Mouse (Mus musculus) ES-E14 (cell line): ENCODE measurements around the gene Nmi. TPM values are rescaled to one million over a fixed set of nuclear protein-coding genes. Genes with fewer than 3 reads are reported as not detected.

Experiments used
- DNase-seq: peaks from one replicate; pipeline ENCODE4 v3.0.0-alpha.2; 2013; ENCODE audit warnings: low read depth, low spot score
- H3K27ac ChIP-seq: 2 replicates; pipeline ENCODE4 v1.5.1; 2012; ENCODE audit warnings: low read depth, mild to moderate bottlenecking, low read length, moderate library complexity, mixed read lengths; ENCODE audit not compliant: poor library complexity, insufficient read depth, severe bottlenecking
- H3K36me3 ChIP-seq: 2 replicates; pipeline ENCODE4 v1.6.1; 2012; ENCODE audit warnings: mild to moderate bottlenecking, low read length, moderate library complexity, mixed read lengths; ENCODE audit not compliant: control insufficient read depth, poor library complexity, insufficient read depth, severe bottlenecking
- H3K4me1 ChIP-seq, 2 experiments: fragments of 150-350 bp in 1 of 2; sonication (generic) in 1 of 2; 2 replicates each; pipeline ENCODE4 v1.6.1; 2012; ENCODE audit warnings: low read length in 2 of 2, mild to moderate bottlenecking in 1 of 2, mixed read lengths in 1 of 2; ENCODE audit not compliant: control insufficient read depth in 2 of 2, insufficient read depth in 2 of 2, poor library complexity in 1 of 2
- H3K4me3 ChIP-seq, 2 experiments: fragments of 150-350 bp in 1 of 2; sonication (generic) in 1 of 2; 2 replicates each; pipeline ENCODE4 v1.5.1; 2012; ENCODE audit warnings: low read length in 2 of 2, low read depth in 1 of 2, mild to moderate bottlenecking in 1 of 2, mixed read lengths in 1 of 2; ENCODE audit not compliant: insufficient read depth in 1 of 2, poor library complexity in 1 of 2, severe bottlenecking in 1 of 2
- H3K9ac ChIP-seq: 2 replicates; pipeline ENCODE4 v1.6.1; 2012; ENCODE audit warnings: low read depth, mild to moderate bottlenecking, low read length, mixed read lengths; ENCODE audit not compliant: poor library complexity, insufficient read depth, severe bottlenecking
- H3K9me3 ChIP-seq: fragments of 150-350 bp; sonication (generic); 2 replicates; pipeline ENCODE4 v1.6.1; 2012; ENCODE audit warnings: low read depth, mild to moderate bottlenecking, low read length; ENCODE audit not compliant: control insufficient read depth, insufficient read depth
- CHD2 ChIP-seq: IDR thresholded peaks from 2 replicates; pipeline ENCODE4 v1.6.1; 2014; ENCODE audit warnings: mild to moderate bottlenecking, low read depth, low read length, inconsistent platforms
- HCFC1 ChIP-seq: IDR thresholded peaks from 2 replicates; pipeline ENCODE4 v1.6.1; 2012; ENCODE audit warnings: low read length, inconsistent platforms, borderline replicate concordance; ENCODE audit not compliant: insufficient read depth
- MAFK ChIP-seq: IDR thresholded peaks from 2 replicates; pipeline ENCODE4 v1.6.1; 2014; ENCODE audit warnings: mild to moderate bottlenecking, low read depth, low read length, inconsistent platforms; ENCODE audit not compliant: insufficient read depth
- ZC3H11A ChIP-seq: IDR thresholded peaks from 2 replicates; pipeline ENCODE4 v1.6.1; 2012; ENCODE audit warnings: low read depth, mild to moderate bottlenecking, inconsistent platforms, low read length, borderline replicate concordance
- ZNF384 ChIP-seq: IDR thresholded peaks from 2 replicates; pipeline ENCODE4 v1.6.1; 2012; ENCODE audit warnings: low read depth, low read length, inconsistent platforms
- in situ Hi-C, 2 experiments: fragments of 600-800 bp; cut with MboI; formaldehyde crosslinking; loops; one replicate each; pipeline ENCODE4 v1.15.1; 2025; ENCODE audit warnings: low sequenced_read_pairs in 2 of 2, inconsistent platforms in 1 of 2; ENCODE audit not compliant: unreplicated experiment in 2 of 2
- total RNA-seq: library from RNA; depleted of rRNA; stranded (reverse); fragments of 300-350 nt; gene quantifications from 2 replicates; pipeline ENCODE4 v1.2.3, GENCODE M21; 2012; rRNA removed

The Nmi gene
- total RNA-seq, 1 experiment = 1.7 TPM

DNA sequence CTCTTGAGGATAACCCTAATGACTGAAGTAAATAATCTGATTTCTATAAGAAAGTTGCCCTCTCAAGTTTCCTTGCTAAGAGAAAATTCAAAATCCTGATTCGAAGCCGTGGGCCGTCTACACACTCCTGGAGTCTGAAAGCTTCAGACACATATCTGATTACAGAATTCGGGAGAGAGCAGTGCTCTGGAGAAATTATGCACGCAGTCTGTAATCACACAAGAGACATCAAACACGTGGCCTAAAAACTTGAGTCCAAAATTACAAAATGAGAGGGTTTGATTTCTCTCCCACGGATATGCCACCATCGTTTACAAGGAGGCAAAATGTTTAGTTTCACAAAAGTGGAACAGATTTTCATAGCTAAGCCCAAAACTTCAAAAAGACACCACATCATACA, 67.7 kb downstream of the Nmi start:
- DNase-seq = no peak
- no peak overlapping the region for H3K27ac ChIP-seq
- H3K4me1 ChIP-seq = no peaks in the 10 kb centered on the region
- no peaks in the 10 kb centered on the region for H3K36me3 ChIP-seq
- in situ Hi-C loops = loop anchor here in 1 of 2 experiments (25.0 kb wide), 1 partner anchor 1593 kb away; no protein-coding TSS in a partner anchor
- H3K9me3 ChIP-seq = no peaks in the 10 kb centered on the region
- no peak overlapping the region for H3K4me3 ChIP-seq
- TF ChIP-seq HCFC1 (no peak), CHD2 (no peak), ZC3H11A (no peak), MAFK (no peak), ZNF384 (no peak)
- H3K9ac ChIP-seq = no peak overlapping the region

Other genes starting within 250 kb of the Nmi start
- gene Rbm43, start 38.3 kb downstream of the Nmi start, total RNA-seq = 2.5 and 2.9 TPM in 2 replicates
- 2.0 and 4.3 TPM in 2 replicates for gene Tnfaip6, start 64.5 kb upstream of the Nmi start, total RNA-seq
- 223 and 245 TPM in 2 replicates for gene Rif1, start 99.3 kb upstream of the Nmi start, total RNA-seq